In genomic region chr4:12749874-12750273, GRCm38 (mm10) we compare ENCODE assay signal across 23 mouse cellular contexts.
A peak's percentile ranks its signal among the peaks of the same experiment; 100 is the strongest.
DNase-seq lines count a peak whose midpoint lies in the region; ATAC-seq and TF ChIP-seq lines count a peak whose summit lies in the region.
"Had no signal": no experiment of that assay in that cellular context is flagged by ENCODE, and none has a peak within 500 bp of the region (broad histone marks: within the 10 kb centered on the region; RNA-seq: fewer than 3 reads in every experiment).

No protein-coding gene starts in this region.

- H3K27me3 ChIP-seq in kidney, postnatal 0 days (ENCODE audit: insufficient read depth, low read length): no peaks in the 10 kb centered on the region
- no peaks in the 10 kb centered on the region for H3K27me3 ChIP-seq in CH12.LX (replicated peaks)
- H3K27me3 ChIP-seq: embryonic facial prominence, embryonic 12.5 days; forebrain, embryonic 13.5 days; forebrain, embryonic 15.5 days; Patski had no signal

- TF ChIP-seq POLR2A in CH12.LX (IDR thresholded peaks at IDR 0.05; ENCODE audit: low read depth, low read length): no peak

- no peak for DNase-seq in kidney, postnatal 0 days (ENCODE audit: low spot score)
- DNase-seq in kidney, adult 18-20 months: no peak
- peak; percentile 5 for DNase-seq in CH12.LX (ENCODE audit: extremely low read depth)
- DNase-seq in R1 (ENCODE audit: low read depth, low spot score): peak; percentile 5
- no peak for DNase-seq in adrenal gland, adult (ENCODE audit: inconsistent age in 2 of 2, low spot score in 1 of 2)
- no peak for DNase-seq in heart, postnatal 10 days
- no peak for DNase-seq in lung, postnatal 36 days
- DNase-seq: adrenal gland, adult 8-10 months; adrenal gland, postnatal 14 days; adrenal gland, postnatal 36 days; B cell, adult 2 months; cerebellum, adult 11-12 months; cerebellum, adult 2 months; cerebellum, adult 9-10 months; cerebellum, postnatal 10 days; cerebellum, postnatal 25 days; forebrain, postnatal 0 days had no signal

- ATAC-seq in kidney, postnatal 0 days (replicated peaks; ENCODE audit: low FRiP score, low read depth): no peak
- ATAC-seq: CD4-positive, CD25-positive, alpha-beta regulatory T cell, adult 4 months; forebrain, embryonic 13.5 days; forebrain, embryonic 15.5 days; forebrain, postnatal 0 days; Patski had no signal

- no peak overlapping the region for H3K4me2 ChIP-seq in kidney, postnatal 0 days (ENCODE audit: low read length)
- no peak overlapping the region for H3K4me2 ChIP-seq in CH12.LX (ENCODE audit: insufficient read depth, low read depth, poor library complexity, severe bottlenecking)
- H3K4me2 ChIP-seq: embryonic facial prominence, embryonic 12.5 days; forebrain, embryonic 13.5 days; forebrain, embryonic 15.5 days had no signal

- intact Hi-C loops in heart, postnatal 10 days (cut with DNase I): no loop called here

- H3K79me2 ChIP-seq in CH12.LX (replicated peaks; ENCODE audit: control insufficient read depth, extremely low read depth, insufficient read depth, poor library complexity, severe bottlenecking): no peaks in the 10 kb centered on the region

- H3K4me1 ChIP-seq in kidney, postnatal 0 days (replicated peaks; ENCODE audit: insufficient read depth, low read length): no peaks in the 10 kb centered on the region
- peaks cover 0 to 6% of the 10 kb centered on the region in 2 experiments; a peak in 2 of 4 replicates for H3K4me1 ChIP-seq in CH12.LX (ENCODE audit: control insufficient read depth in 1 of 2, insufficient read depth in 2 of 2)
- H3K4me1 ChIP-seq: embryonic facial prominence, embryonic 10.5 days; embryonic facial prominence, embryonic 12.5 days had no signal

- 0 out of 2 replicates have a peak, but pooled peaks have one; percentile 18 for TF ChIP-seq CTCF in kidney, postnatal 0 days (IDR thresholded peaks at IDR 0.05; ENCODE audit: low read depth)
- TF ChIP-seq CTCF in CH12.LX (conservative IDR thresholded peaks at IDR 0.05 in 1 of 2, IDR thresholded peaks at IDR 0.05 in 1 of 2; ENCODE audit: low read depth in 2 of 2, low read length in 2 of 2): peak in 1 of 2 experiments; percentile 64; a peak in 2 of 4 replicates

- in situ Hi-C loops in CH12.LX (cut with MboI; ENCODE audit: low pct_ligation_motif_present, low pct_unique_long_range_greater_than_20kb, low sequenced_read_pairs): loop anchor here (25.0 kb wide), 1 partner anchor 188 kb away; no protein-coding TSS in a partner anchor

- TF ChIP-seq EP300 in CH12.LX (IDR thresholded peaks at IDR 0.05; ENCODE audit: low read length): no peak

- WGBS in kidney, postnatal 0 days: 92% methylated on average over 1 of the region's 1 CpGs

- H3K4me3 ChIP-seq in kidney, postnatal 0 days (replicated peaks; ENCODE audit: low read depth, low read length): no peak overlapping the region
- no peak overlapping the region for H3K4me3 ChIP-seq in CH12.LX (replicated peaks in 1 of 3; ENCODE audit: low read depth in 2 of 3, low read length in 2 of 3, poor library complexity in 1 of 3)
- H3K4me3 ChIP-seq: embryonic facial prominence, embryonic 10.5 days; embryonic facial prominence, embryonic 12.5 days; forebrain, embryonic 13.5 days; forebrain, embryonic 15.5 days had no signal

- dilution Hi-C loops in CH12.LX (cut with MboI; ENCODE audit: extremely low pct_ligation_motif_present, extremely low pct_unique_long_range_greater_than_20kb, low sequenced_read_pairs): no loop called here

- TF ChIP-seq RAD21 in CH12.LX (IDR thresholded peaks at IDR 0.05; ENCODE audit: low read depth, low read length): peak; percentile 32

- no peaks in the 10 kb centered on the region for H3K9me3 ChIP-seq in kidney, postnatal 0 days (replicated peaks; ENCODE audit: low read length)
- H3K9me3 ChIP-seq in CH12.LX (replicated peaks; ENCODE audit: low read length): no peaks in the 10 kb centered on the region
- H3K9me3 ChIP-seq: embryonic facial prominence, embryonic 10.5 days; embryonic facial prominence, embryonic 12.5 days; forebrain, embryonic 13.5 days; forebrain, embryonic 15.5 days had no signal

- no peak overlapping the region for H3K27ac ChIP-seq in kidney, postnatal 0 days
- no peak overlapping the region for H3K27ac ChIP-seq in CH12.LX (ENCODE audit: insufficient read depth, low read depth)
- H3K27ac ChIP-seq: embryonic facial prominence, embryonic 10.5 days; embryonic facial prominence, embryonic 12.5 days; forebrain, embryonic 13.5 days; forebrain, embryonic 15.5 days had no signal

- no peaks in the 10 kb centered on the region for H3K36me3 ChIP-seq in kidney, postnatal 0 days (ENCODE audit: insufficient read depth, low read length)
- no peaks in the 10 kb centered on the region for H3K36me3 ChIP-seq in CH12.LX (replicated peaks in 1 of 2; ENCODE audit: control insufficient read depth in 1 of 2, insufficient read depth in 1 of 2, low read length in 1 of 2)
- H3K36me3 ChIP-seq: embryonic facial prominence, embryonic 10.5 days; embryonic facial prominence, embryonic 12.5 days; forebrain, embryonic 15.5 days had no signal

- H3K9ac ChIP-seq in kidney, postnatal 0 days (ENCODE audit: low read depth, low read length): no peak overlapping the region
- no peak overlapping the region for H3K9ac ChIP-seq in CH12.LX (ENCODE audit: insufficient read depth, low read depth)
- H3K9ac ChIP-seq: embryonic facial prominence, embryonic 12.5 days; forebrain, embryonic 13.5 days; forebrain, embryonic 15.5 days; forebrain, postnatal 0 days had no signal

TF ChIP-seq in CH12.LX, 34 proteins besides CTCF, POLR2A, EP300 and RAD21:
- no peak for TF ChIP-seq USF1 (IDR thresholded peaks at IDR 0.05; ENCODE audit: low read depth, low read length)
- TF ChIP-seq SMC3 (IDR thresholded peaks at IDR 0.05; ENCODE audit: low read depth, low read length): peak; percentile 71

Comparison
In these comparisons a context has a peak if more than half of its experiments do, and no peak if none do; other contexts are left out.
1. DNase-seq: peak in CH12.LX (single experiment) and R1 (single experiment); none in kidney, postnatal 0 days (single experiment), kidney, adult 18-20 months (single experiment), adrenal gland, adult (0 of 2), heart, postnatal 10 days (0 of 2) and lung, postnatal 36 days (single experiment).